In genomic region chr4:132251596-132251995, GRCm38 (mm10) we compare ENCODE assay signal across 1 mouse cellular context.
A peak's percentile ranks its signal among the peaks of the same experiment; 100 is the strongest.
TF ChIP-seq lines count a peak whose summit lies in the region.

No protein-coding gene starts in this region.

TF ChIP-seq in CH12.LX, 34 proteins besides CTCF, POLR2A, EP300 and RAD21 (continued from another document):
- TF ChIP-seq MAFK (IDR thresholded peaks at IDR 0.05; ENCODE audit: insufficient replicate concordance, low read length) (no peak), TBP (conservative IDR thresholded peaks at IDR 0.05; ENCODE audit: low read depth, low read length) (no peak), IRF4 (IDR thresholded peaks at IDR 0.05; ENCODE audit: low read depth, low read length) (0 out of 2 replicates have a peak, but pooled peaks have one; percentile 38), ZC3H11A (IDR thresholded peaks at IDR 0.05; ENCODE audit: low read depth, low read length) (no peak)
